Mouse (Mus musculus): ENCODE data around the gene Olfr1086. TPM values are rescaled to one million over a fixed set of nuclear protein-coding genes. Genes with fewer than 3 reads are reported as not detected.

The Olfr1086 gene
- not detected for polyA plus RNA-seq (2014; fragmentation: Illumina TruSeq; extraction: RNeasy Lipid Tissue Mini Kit (QIAGEN cat#74804); ENCODE audit: low read depth, low replicate concordance)

DNA sequence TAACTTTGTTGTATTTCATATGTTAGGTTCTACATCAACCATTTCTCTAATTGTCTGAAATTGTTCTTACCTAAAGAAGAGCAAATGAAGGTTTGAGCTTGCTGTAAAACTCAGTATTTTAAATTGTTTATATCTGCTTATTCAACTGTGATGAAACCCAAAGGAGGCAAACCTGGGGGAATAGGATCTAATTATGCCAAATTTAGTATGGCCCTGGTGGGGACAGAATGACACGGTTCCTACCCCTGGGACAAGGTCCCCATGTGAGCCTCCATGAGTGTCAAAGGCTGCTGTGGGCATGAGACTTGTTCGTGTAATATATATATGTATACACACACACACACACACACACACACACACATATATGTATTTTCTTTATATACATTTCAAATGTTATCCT, at the start of gene Olfr1086:
Gene Olfr1086, minus strand, starts transcription at position 101 of the 400 bp plus-strand sequence.

DNA sequence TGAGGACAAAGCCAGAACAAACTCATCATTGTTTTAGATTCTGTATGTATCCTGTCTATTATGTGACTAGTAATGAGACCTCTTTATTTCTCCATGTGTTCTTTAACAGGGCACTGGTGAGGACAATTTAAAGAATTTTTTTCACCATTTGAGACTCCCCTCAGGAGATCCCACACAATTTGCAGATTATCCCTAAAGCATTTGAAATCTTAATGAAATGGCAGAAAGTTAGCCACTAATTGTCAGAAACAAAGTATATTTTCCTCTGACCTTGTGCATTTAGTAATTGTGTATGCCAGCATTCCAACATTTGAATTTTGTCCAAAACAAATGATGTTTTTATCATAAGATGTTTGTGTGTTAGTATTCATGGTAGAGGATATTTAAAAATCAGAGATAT, 18.4 kb upstream of the Olfr1086 start, which contains the start of gene Olfr1087:
Gene Olfr1087, minus strand, starts transcription at position 101 of the 400 bp plus-strand sequence.

DNA sequence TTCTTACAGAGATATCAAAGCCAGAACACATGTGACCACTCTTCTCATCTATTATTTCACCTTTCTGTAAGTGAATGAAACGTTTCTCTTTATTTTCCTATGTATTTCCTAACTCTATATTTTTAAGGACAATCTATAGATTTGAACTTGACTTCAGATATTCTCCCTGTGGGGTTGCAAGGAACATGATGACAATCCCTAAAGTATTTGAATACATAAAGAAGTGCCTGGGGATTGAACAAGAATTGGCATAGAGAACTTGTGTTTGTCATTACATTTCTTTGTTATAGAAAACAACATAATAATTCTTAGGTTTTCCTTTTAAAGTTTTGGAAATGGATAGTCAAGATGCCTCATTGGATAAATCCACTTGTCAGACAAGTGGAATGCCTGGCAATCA, 18.0 kb downstream of the Olfr1086 start, which contains the start of gene Olfr1085:
Gene Olfr1085, minus strand, starts transcription at position 101 of the 400 bp plus-strand sequence.

DNA sequence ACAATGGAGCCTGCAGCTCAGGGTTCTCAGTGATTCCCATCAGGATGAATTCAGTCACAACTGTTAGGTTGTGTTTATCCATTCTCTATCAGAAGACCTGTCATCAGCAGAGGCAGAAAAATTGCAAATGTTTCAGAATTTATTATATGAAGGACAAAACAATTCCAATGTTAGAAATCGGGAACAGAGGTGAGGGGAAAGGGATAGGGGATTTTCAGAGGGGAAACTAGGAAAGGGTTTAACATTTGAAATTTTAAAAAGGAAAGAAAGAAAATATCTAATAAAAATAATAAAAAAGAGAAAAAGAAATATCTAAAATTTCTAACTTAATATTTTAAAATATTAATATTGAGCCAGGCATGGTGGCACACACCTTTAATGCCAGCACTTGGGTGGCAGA, 40.3 kb downstream of the Olfr1086 start, which contains the start of gene Olfr1084:
Gene Olfr1084, minus strand, starts transcription at position 101 of the 400 bp plus-strand sequence.

Other genes starting within 250 kb of the Olfr1086 start
- gene Olfr1065, start 229.5 kb downstream of the Olfr1086 start, polyA plus RNA-seq (2014; fragmentation: Illumina TruSeq; extraction: RNeasy Lipid Tissue Mini Kit (QIAGEN cat#74804); ENCODE audit: low read depth, low replicate concordance): not detected
- gene Olfr1066, start 223.8 kb downstream of the Olfr1086 start, polyA plus RNA-seq (2014; fragmentation: Illumina TruSeq; extraction: RNeasy Lipid Tissue Mini Kit (QIAGEN cat#74804); ENCODE audit: low read depth, low replicate concordance): not detected
- not detected for gene Olfr228, start 192.7 kb downstream of the Olfr1086 start, polyA plus RNA-seq (2014; fragmentation: Illumina TruSeq; extraction: RNeasy Lipid Tissue Mini Kit (QIAGEN cat#74804); ENCODE audit: low read depth, low replicate concordance)
- not detected for gene Olfr1076, start 171.6 kb downstream of the Olfr1086 start, polyA plus RNA-seq (2014; fragmentation: Illumina TruSeq; extraction: RNeasy Lipid Tissue Mini Kit (QIAGEN cat#74804); ENCODE audit: low read depth, low replicate concordance)
- gene Olfr1079, start 137.6 kb downstream of the Olfr1086 start, polyA plus RNA-seq (2014; fragmentation: Illumina TruSeq; extraction: RNeasy Lipid Tissue Mini Kit (QIAGEN cat#74804); ENCODE audit: low read depth, low replicate concordance): not detected
- gene Olfr1080, start 121.9 kb downstream of the Olfr1086 start, polyA plus RNA-seq (2014; fragmentation: Illumina TruSeq; extraction: RNeasy Lipid Tissue Mini Kit (QIAGEN cat#74804); ENCODE audit: low read depth, low replicate concordance): not detected
- gene Olfr1082, start 81.1 kb downstream of the Olfr1086 start, polyA plus RNA-seq (2014; fragmentation: Illumina TruSeq; extraction: RNeasy Lipid Tissue Mini Kit (QIAGEN cat#74804); ENCODE audit: low read depth, low replicate concordance): not detected
- not detected for gene Olfr1084, start 40.4 kb downstream of the Olfr1086 start, polyA plus RNA-seq (2014; fragmentation: Illumina TruSeq; extraction: RNeasy Lipid Tissue Mini Kit (QIAGEN cat#74804); ENCODE audit: low read depth, low replicate concordance)
- not detected for gene Olfr1085, start 18.1 kb downstream of the Olfr1086 start, polyA plus RNA-seq (2014; fragmentation: Illumina TruSeq; extraction: RNeasy Lipid Tissue Mini Kit (QIAGEN cat#74804); ENCODE audit: low read depth, low replicate concordance)
- gene Olfr1087, start 18.3 kb upstream of the Olfr1086 start, polyA plus RNA-seq (2014; fragmentation: Illumina TruSeq; extraction: RNeasy Lipid Tissue Mini Kit (QIAGEN cat#74804); ENCODE audit: low read depth, low replicate concordance): not detected
- not detected for gene Olfr1089, start 53.6 kb upstream of the Olfr1086 start, polyA plus RNA-seq (2014; fragmentation: Illumina TruSeq; extraction: RNeasy Lipid Tissue Mini Kit (QIAGEN cat#74804); ENCODE audit: low read depth, low replicate concordance)
- not detected for gene Olfr1090, start 78.9 kb upstream of the Olfr1086 start, polyA plus RNA-seq (2014; fragmentation: Illumina TruSeq; extraction: RNeasy Lipid Tissue Mini Kit (QIAGEN cat#74804); ENCODE audit: low read depth, low replicate concordance)
- not detected for gene Olfr1093, start 102.4 kb upstream of the Olfr1086 start, polyA plus RNA-seq (2014; fragmentation: Illumina TruSeq; extraction: RNeasy Lipid Tissue Mini Kit (QIAGEN cat#74804); ENCODE audit: low read depth, low replicate concordance)
- gene Olfr141, start 129.9 kb upstream of the Olfr1086 start, polyA plus RNA-seq (2014; fragmentation: Illumina TruSeq; extraction: RNeasy Lipid Tissue Mini Kit (QIAGEN cat#74804); ENCODE audit: low read depth, low replicate concordance): not detected
- not detected for gene Olfr1094, start 144.6 kb upstream of the Olfr1086 start, polyA plus RNA-seq (2014; fragmentation: Illumina TruSeq; extraction: RNeasy Lipid Tissue Mini Kit (QIAGEN cat#74804); ENCODE audit: low read depth, low replicate concordance)
- gene Olfr1095, start 171.6 kb upstream of the Olfr1086 start, polyA plus RNA-seq (2014; fragmentation: Illumina TruSeq; extraction: RNeasy Lipid Tissue Mini Kit (QIAGEN cat#74804); ENCODE audit: low read depth, low replicate concordance): not detected
- not detected for gene Gm13723, start 194.7 kb upstream of the Olfr1086 start, polyA plus RNA-seq (2014; fragmentation: Illumina TruSeq; extraction: RNeasy Lipid Tissue Mini Kit (QIAGEN cat#74804); ENCODE audit: low read depth, low replicate concordance)
- not detected for gene Olfr1097, start 212.1 kb upstream of the Olfr1086 start, polyA plus RNA-seq (2014; fragmentation: Illumina TruSeq; extraction: RNeasy Lipid Tissue Mini Kit (QIAGEN cat#74804); ENCODE audit: low read depth, low replicate concordance)
- not detected for gene Olfr1098, start 244.5 kb upstream of the Olfr1086 start, polyA plus RNA-seq (2014; fragmentation: Illumina TruSeq; extraction: RNeasy Lipid Tissue Mini Kit (QIAGEN cat#74804); ENCODE audit: low read depth, low replicate concordance)